8 mouse cellular contexts compared by ENCODE assay signal in genomic region chr11:22513075-22513474, GRCm38 (mm10). TPM values are rescaled to one million over a fixed set of nuclear protein-coding genes. Genes with fewer than 3 reads are reported as not detected.
A peak's percentile ranks its signal among the peaks of the same experiment; 100 is the strongest.
DNase-seq lines count a peak whose midpoint lies in the region; ATAC-seq and TF ChIP-seq lines count a peak whose summit lies in the region.

No protein-coding gene starts in this region.

- no peaks in the 10 kb centered on the region for H3K36me3 ChIP-seq in testis, adult 2 months (ENCODE audit: control insufficient read depth, insufficient read depth, low read length)
- H3K36me3 ChIP-seq in liver, embryonic 15.5 days (replicated peaks), result no peaks in the 10 kb centered on the region

- peak overlapping the region; percentile 98 for H3K27ac ChIP-seq in testis, adult 2 months (ENCODE audit: control insufficient read depth, insufficient read depth, low read depth, low read length)
- H3K27ac ChIP-seq in liver, embryonic 15.5 days (replicated peaks), result peak overlapping the region; percentile 72

- H3K4me2 ChIP-seq in liver, embryonic 15.5 days, result peak overlapping the region; percentile 85

- no peaks in the 10 kb centered on the region for H3K9me3 ChIP-seq in liver, embryonic 15.5 days (replicated peaks)

- H3K4me3 ChIP-seq in testis, adult 2 months (ENCODE audit: control insufficient read depth, low read depth, low read length), result peak overlapping the region; percentile 96; the same call in 1 of the 2 replicates
- peak overlapping the region; percentile 72 for H3K4me3 ChIP-seq in liver, embryonic 15.5 days (replicated peaks)

- TF ChIP-seq POLR2A in testis, adult 2 months (IDR thresholded peaks at IDR 0.05; ENCODE audit: control insufficient read depth, low read depth, low read length), result no peak

- DNase-seq in embryo, embryonic 11 days, result peak; percentile 33
- no peak for DNase-seq in embryo, embryonic 9.5 days (ENCODE audit: extremely low spot score)
- no peak for DNase-seq in testis, postnatal 10 days (ENCODE audit: low spot score)
- no peak for DNase-seq in frontal cortex, postnatal 14 days (ENCODE audit: low spot score in 2 of 2)
- no peak for DNase-seq in spleen, postnatal 10 days (ENCODE audit: low spot score in 2 of 2)
- no peak for DNase-seq in right cerebral cortex, postnatal 25 days

- WGBS in liver, embryonic 15.5 days (ENCODE audit: insufficient replicate concordance), result 66% methylated on average over 11 of the region's 11 CpGs

- ATAC-seq in liver, embryonic 15.5 days (ENCODE audit: insufficient read depth), result no peak

- peak overlapping the region; percentile 64; the same call in 1 of the 2 replicates for H3K9ac ChIP-seq in liver, embryonic 15.5 days

- no peaks in the 10 kb centered on the region for H3K27me3 ChIP-seq in testis, adult 2 months (ENCODE audit: control insufficient read depth, insufficient read depth, low read length)
- H3K27me3 ChIP-seq in liver, embryonic 15.5 days, result no peaks in the 10 kb centered on the region

- no peaks in the 10 kb centered on the region for H3K4me1 ChIP-seq in testis, adult 2 months (ENCODE audit: control insufficient read depth, insufficient read depth, low read length)
- peaks cover 9% of the 10 kb centered on the region; the same call in 1 of the 2 replicates for H3K4me1 ChIP-seq in liver, embryonic 15.5 days (replicated peaks)

- TF ChIP-seq CTCF in testis, adult 2 months (IDR thresholded peaks at IDR 0.05; ENCODE audit: control insufficient read depth, insufficient read depth, insufficient replicate concordance, low read depth, low read length), result no peak

RNA-seq across cellular contexts. Expression of gene Tmem17, which starts 1.2 kb away (rescaled TPM):
- 3.3 and 4.1 TPM in 2 replicates for polyA plus RNA-seq in testis, adult 2 months (2012; rRNA removed)
- polyA plus RNA-seq in liver, embryonic 15.5 days (2015; fragmentation: Nextera tagmentation; extraction: Ambion mirVana), result 1.5 and 1.8 TPM in 2 replicates
